Mouse (Mus musculus): ENCODE measurements at regions not wholly inside any gene's neighbourhood (a gene's known extent, or its start where the extent isn't known, plus 50 kb on each side); places are given as distances from the start of the nearest gene placed in this dataset.

- no peak for DNase-seq
These were observed 3534.3 kb upstream of the Lrrc6 start for GRCm38 (mm10) chr15:70034976-70035375.

GRCm38 (mm10) chr15:70029468-70029867 lies 3528.8 kb upstream of the Lrrc6 start:
- DNase-seq: no peak

GRCm38 (mm10) chr15:70012792-70013191 lies 3512.1 kb upstream of the Lrrc6 start:
- DNase-seq: peak; percentile 2

All from right cerebral cortex, adult 18-20 months (tissue).